Mouse (Mus musculus) small intestine, adult 2 months (tissue): ENCODE measurements around the gene Smg5. TPM values are rescaled to one million over a fixed set of nuclear protein-coding genes. Genes with fewer than 3 reads are reported as not detected.

Experiments used
- H3K27ac ChIP-seq: fragments of 200-500 bp; 2 replicates; pipeline ENCODE4 v1.5.1; 2012; ENCODE audit warnings: low read depth, low read length, control low read depth, inconsistent platforms; ENCODE audit not compliant: insufficient read depth
- H3K27me3 ChIP-seq: fragments of 200-500 bp; 2 replicates; pipeline ENCODE4 v1.6.1; 2012; ENCODE audit warnings: mild to moderate bottlenecking, moderate library complexity, low read length, inconsistent platforms; ENCODE audit not compliant: control insufficient read depth, insufficient read depth
- H3K36me3 ChIP-seq: fragments of 200-500 bp; 2 replicates; pipeline ENCODE4 v1.6.1; 2012; ENCODE audit warnings: mild to moderate bottlenecking, low read length, control low read depth, inconsistent platforms; ENCODE audit not compliant: control insufficient read depth, insufficient read depth
- H3K4me1 ChIP-seq: fragments of 200-500 bp; 2 replicates; pipeline ENCODE4 v1.6.1; 2012; ENCODE audit warnings: low read length, inconsistent platforms, mixed read lengths; ENCODE audit not compliant: control insufficient read depth, insufficient read depth, insufficient read length
- H3K4me3 ChIP-seq: fragments of 200-500 bp; 2 replicates; pipeline ENCODE4 v1.5.1; 2012; ENCODE audit warnings: low read depth, mild to moderate bottlenecking, control low read depth, inconsistent platforms, low read length, moderate library complexity
- CTCF ChIP-seq: fragments of 200-500 bp; IDR thresholded peaks from 2 replicates; pipeline ENCODE4 v1.5.1; 2012; ENCODE audit warnings: low read depth, mild to moderate bottlenecking, control low read depth, inconsistent platforms, low read length, moderate library complexity, mixed read lengths; ENCODE audit not compliant: insufficient replicate concordance, insufficient read length; ENCODE audit errors: extremely low read depth
- POLR2A ChIP-seq: fragments of 200-500 bp; IDR thresholded peaks from 2 replicates; pipeline ENCODE4 v1.6.1; 2012; ENCODE audit warnings: low read depth, mild to moderate bottlenecking, control low read depth, inconsistent platforms, low read length, moderate library complexity
- WGBS: fragments of 180-500 bp; shearing (Covaris S2); methylation state at CpG from one replicate; pipeline ENCODE4 v1.1.7; 2018; 5-methylcytosine and 5-hydroxymethylcytosine counted together
- polyA plus RNA-seq: library from polyadenylated mRNA; depleted of rRNA; stranded (reverse); fragments of >200 nt; gene quantifications from 2 replicates; pipeline ENCODE4 v1.2.3, GENCODE M21; 2012; rRNA removed

The Smg5 gene
- polyA plus RNA-seq, 1 experiment: 42.4 TPM

DNA sequence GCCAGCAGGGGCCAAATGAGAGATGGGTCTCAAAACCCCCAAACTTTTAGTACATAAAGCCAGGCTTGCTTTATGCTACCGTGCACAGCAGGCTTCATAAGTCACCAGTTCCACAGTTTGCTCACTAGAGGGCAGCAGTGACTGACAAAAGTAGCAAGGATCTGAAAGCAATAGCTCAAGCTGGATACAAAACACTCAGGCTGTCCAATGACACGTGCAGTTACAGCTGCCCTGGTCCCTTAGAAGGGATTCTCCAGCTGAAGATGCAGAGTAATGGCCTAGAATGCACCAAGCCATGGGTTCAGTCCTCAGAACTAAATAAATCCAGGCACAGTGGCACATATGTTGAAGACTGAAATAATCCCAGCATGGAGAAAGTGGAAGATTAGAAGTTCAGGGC, 71.0 kb downstream of the Smg5 start:
- Histone ChIP-seq H3K4me3 (no peak overlapping the region), H3K27me3 (no peaks in the 10 kb centered on the region), H3K36me3 (peaks cover 6% of the 10 kb centered on the region), H3K4me1 (peaks cover 21% of the 10 kb centered on the region; the same call in 1 of the 2 replicates), H3K27ac (no peak overlapping the region)
- TF ChIP-seq CTCF: peak; percentile 45; the same call in 1 of the 2 replicates
- TF ChIP-seq POLR2A: no peak
- 1% methylated on average over 2 of the region's 2 CpGs for WGBS

DNA sequence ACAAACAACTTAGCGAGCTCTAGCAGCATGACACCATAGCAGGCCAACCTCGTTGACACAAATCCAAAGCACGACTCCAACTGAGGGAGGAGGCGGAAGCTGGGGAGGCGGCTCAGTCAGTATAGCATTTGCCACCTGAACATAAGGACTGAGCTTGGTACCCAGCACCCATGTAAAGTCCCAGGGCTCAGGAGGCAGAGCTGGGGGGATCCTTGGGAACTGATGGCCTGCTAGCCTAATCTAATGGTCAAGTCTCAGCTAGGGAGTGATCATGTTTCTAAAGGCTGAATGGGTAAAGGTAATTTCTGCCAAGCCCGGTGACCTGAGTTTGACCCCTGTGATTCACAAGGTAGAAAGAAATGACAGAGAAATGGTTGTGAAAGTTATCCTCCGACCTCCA, 71.5 kb downstream of the Smg5 start:
- H3K4me3 ChIP-seq: no peak overlapping the region
- H3K36me3 ChIP-seq: peaks cover 10% of the 10 kb centered on the region
- no peaks in the 10 kb centered on the region for H3K27me3 ChIP-seq
- peaks cover 24% of the 10 kb centered on the region; the same call in 1 of the 2 replicates for H3K4me1 ChIP-seq
- 45% methylated on average over 7 of the region's 7 CpGs for WGBS
- no peak overlapping the region for H3K27ac ChIP-seq
- TF ChIP-seq CTCF: no peak
- TF ChIP-seq POLR2A: no peak

DNA sequence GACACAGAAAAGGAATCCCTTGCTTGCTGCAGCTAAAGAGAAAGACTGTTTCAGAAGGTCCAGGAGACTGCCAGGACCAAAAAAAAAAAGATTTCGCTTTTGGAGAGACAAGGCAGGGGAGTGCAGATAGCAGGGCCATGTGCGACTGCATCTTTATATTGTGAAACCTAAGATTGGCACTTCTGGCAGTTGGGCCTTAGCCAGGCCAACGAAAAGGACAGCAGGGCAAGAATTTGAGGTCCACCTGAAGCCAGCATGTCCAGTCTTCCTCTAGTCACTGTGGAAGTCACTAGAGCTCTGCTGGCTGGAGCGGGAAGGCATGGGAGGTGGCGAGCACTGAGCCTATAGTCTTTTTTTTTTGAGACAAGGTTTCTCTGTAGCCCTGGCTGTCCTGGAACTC, 72.9 kb downstream of the Smg5 start:
- TF ChIP-seq CTCF: no peak
- TF ChIP-seq POLR2A: no peak
- peaks cover 26% of the 10 kb centered on the region; the same call in 1 of the 2 replicates for H3K4me1 ChIP-seq
- no peaks in the 10 kb centered on the region for H3K27me3 ChIP-seq
- WGBS: 24% methylated on average over 5 of the region's 5 CpGs
- H3K36me3 ChIP-seq: peaks cover 16% of the 10 kb centered on the region
- peak overlapping the region; percentile 15 for H3K4me3 ChIP-seq
- H3K27ac ChIP-seq: no peak overlapping the region

DNA sequence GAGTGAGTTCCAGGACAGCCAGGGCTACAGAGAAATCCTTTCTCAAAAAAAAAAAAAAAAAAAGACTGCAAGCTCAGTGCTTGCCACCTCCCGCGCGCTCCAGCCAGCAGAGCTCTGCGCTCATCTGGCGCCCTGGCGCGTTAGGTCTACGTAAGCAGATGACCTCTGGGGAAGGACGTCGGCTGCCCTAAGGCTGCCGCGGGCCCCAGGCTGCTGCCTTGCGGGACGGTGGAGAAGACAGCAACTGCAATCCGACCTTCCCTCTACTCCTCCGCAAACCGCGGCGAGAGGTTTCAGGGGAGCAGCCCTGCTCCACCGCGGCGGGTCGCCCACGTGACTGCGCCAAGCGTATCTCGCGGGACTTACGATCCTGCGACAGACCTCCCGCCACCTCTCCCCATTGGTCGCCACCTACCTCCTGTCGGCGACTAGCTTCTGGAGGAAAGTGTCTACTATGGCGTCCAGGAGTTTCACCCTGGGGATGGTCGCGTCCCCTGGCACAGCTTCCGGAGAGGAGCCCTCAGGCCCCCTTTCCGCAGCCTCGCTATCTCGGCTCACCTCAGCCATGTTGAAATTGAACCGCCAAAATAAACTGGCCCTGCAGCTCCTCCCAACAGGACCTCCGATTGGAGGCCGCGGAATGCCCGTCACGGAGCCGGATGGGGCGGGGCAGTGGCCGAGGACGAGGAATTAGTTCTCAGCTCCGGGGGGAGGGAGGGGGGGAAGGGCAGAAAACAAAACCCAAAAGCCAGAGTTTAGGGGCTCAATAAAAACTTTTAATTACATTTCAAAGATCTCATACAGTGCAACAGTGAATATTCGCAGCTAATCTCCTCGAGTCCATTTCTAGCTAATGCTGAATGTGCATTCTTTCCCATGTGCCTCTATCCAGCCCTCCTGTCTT, 73.9 kb downstream of the Smg5 start, which contains the start of gene Pmf1:
Gene Pmf1 (minus strand): TSS at position 591 of the 904 bp plus-strand sequence.
- Histone ChIP-seq H3K27me3 (no peaks in the 10 kb centered on the region), H3K36me3 (peaks cover 16% of the 10 kb centered on the region), H3K27ac (peak within 1 kb of the TSS; percentile 94), H3K4me1 (peaks cover 29% of the 10 kb centered on the region), H3K4me3 (peak within 1 kb of the TSS; percentile 78)
- TF ChIP-seq CTCF (no peak), POLR2A (peak; percentile 81)
- WGBS: under 1% methylated on average over 54 of the region's 54 CpGs

DNA sequence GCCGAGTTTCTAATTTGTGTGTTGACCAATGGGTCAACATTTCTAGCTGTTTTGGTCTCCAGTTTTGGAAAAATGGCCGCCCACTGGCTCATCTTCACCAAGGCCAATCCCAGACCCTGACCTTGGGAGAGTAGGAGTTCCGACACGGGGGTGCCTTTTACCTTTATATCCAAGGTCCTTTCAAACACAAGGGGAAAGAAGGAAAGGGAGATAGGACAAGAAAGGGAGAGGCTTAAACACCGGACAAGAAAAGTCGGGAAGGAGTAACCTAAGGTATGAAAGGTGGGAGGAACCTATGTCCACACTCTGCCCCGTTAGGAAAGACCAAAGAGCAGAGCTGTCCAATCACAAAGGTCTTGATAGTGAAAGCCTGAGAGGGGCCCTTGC, 74.6 kb downstream of the Smg5 start:
- 12% methylated on average over 7 of the region's 7 CpGs for WGBS
- H3K36me3 ChIP-seq: peaks cover 18% of the 10 kb centered on the region
- TF ChIP-seq CTCF (no peak), POLR2A (no peak)
- peak overlapping the region; percentile 94 for H3K27ac ChIP-seq
- peaks cover 35% of the 10 kb centered on the region for H3K4me1 ChIP-seq
- H3K4me3 ChIP-seq: peak overlapping the region; percentile 35; the same call in 1 of the 2 replicates
- H3K27me3 ChIP-seq: no peaks in the 10 kb centered on the region

DNA sequence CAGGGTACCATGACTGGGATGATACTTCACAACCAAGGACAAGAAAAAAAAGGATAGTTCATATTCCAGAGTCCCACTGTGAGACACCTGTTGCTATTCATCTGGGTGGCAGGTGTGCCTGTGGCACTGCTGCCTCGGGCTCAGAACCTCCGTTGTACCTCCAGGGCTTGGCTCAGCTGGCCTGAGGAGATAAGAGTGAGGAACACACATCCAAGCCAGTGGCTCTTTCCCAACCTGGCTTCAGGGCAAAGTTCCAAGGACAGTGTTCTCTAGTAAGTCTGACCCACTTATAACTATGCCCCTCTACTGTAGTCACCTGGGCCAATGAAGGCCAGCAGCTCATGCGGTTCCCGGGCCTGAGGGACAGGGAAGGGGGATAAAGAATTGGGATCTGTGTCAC, 75.6 kb downstream of the Smg5 start:
- Histone ChIP-seq H3K4me1 (peaks cover 39% of the 10 kb centered on the region), H3K27me3 (no peaks in the 10 kb centered on the region), H3K27ac (peak overlapping the region; percentile 94), H3K4me3 (no peak overlapping the region), H3K36me3 (peaks cover 18% of the 10 kb centered on the region)
- 27% methylated on average over 4 of the region's 4 CpGs for WGBS
- TF ChIP-seq POLR2A: no peak; the same call in 1 of the 2 replicates
- no peak for TF ChIP-seq CTCF

Other genes starting within 250 kb of the Smg5 start
- gene Mef2d, start 193.9 kb upstream of the Smg5 start, polyA plus RNA-seq: 61.9 and 89.7 TPM in 2 replicates
- gene Rhbg, start 81.6 kb upstream of the Smg5 start, polyA plus RNA-seq: 11.2 and 40.3 TPM in 2 replicates
- not detected in 2 replicates for gene Gm38392, start 49.0 kb upstream of the Smg5 start, polyA plus RNA-seq
- gene Tsacc, start 39.3 kb upstream of the Smg5 start, polyA plus RNA-seq: 0.76 and 0.99 TPM in 2 replicates
- gene Cct3, start 39.1 kb upstream of the Smg5 start, polyA plus RNA-seq: 46.0 and 73.9 TPM in 2 replicates
- 82.0 and 181 TPM in 2 replicates for gene Glmp, start 11.2 kb upstream of the Smg5 start, polyA plus RNA-seq
- gene Tmem79, start 112 bp upstream of the Smg5 start, polyA plus RNA-seq: 32.5 and 47.1 TPM in 2 replicates
- 1.5 and 1.7 TPM in 2 replicates for gene Paqr6, start 28.3 kb downstream of the Smg5 start, polyA plus RNA-seq
- gene Bglap3, start 36.5 kb downstream of the Smg5 start, polyA plus RNA-seq: 2.2 and 6.7 TPM in 2 replicates
- gene Bglap2, start 42.4 kb downstream of the Smg5 start, polyA plus RNA-seq: 0.70 TPM in 1 of 2 replicates, not detected in the other
- gene Bglap, start 48.2 kb downstream of the Smg5 start, polyA plus RNA-seq: 1.6 TPM in 1 of 2 replicates, not detected in the other
- 52.3 and 108 TPM in 2 replicates for gene Pmf1, start 74.1 kb downstream of the Smg5 start, polyA plus RNA-seq
- 19.7 and 44.8 TPM in 2 replicates for gene Slc25a44, start 88.9 kb downstream of the Smg5 start, polyA plus RNA-seq
- 137 and 321 TPM in 2 replicates for gene Sema4a, start 124.9 kb downstream of the Smg5 start, polyA plus RNA-seq
- 209 and 353 TPM in 2 replicates for gene Lmna, start 173.7 kb downstream of the Smg5 start, polyA plus RNA-seq
- 0.41 and 0.60 TPM in 2 replicates for gene Mex3a, start 196.1 kb downstream of the Smg5 start, polyA plus RNA-seq
- gene Rab25, start 212.0 kb downstream of the Smg5 start, polyA plus RNA-seq: 132 and 184 TPM in 2 replicates
- 99.8 and 167 TPM in 2 replicates for gene Lamtor2, start 216.8 kb downstream of the Smg5 start, polyA plus RNA-seq
- gene Ubqln4, start 217.5 kb downstream of the Smg5 start, polyA plus RNA-seq: 26.0 and 35.4 TPM in 2 replicates
- 130 and 182 TPM in 2 replicates for gene Ssr2, start 239.6 kb downstream of the Smg5 start, polyA plus RNA-seq